Mouse (Mus musculus) kidney, embryonic 15.5 days (tissue): ENCODE data around the gene Atg9b. TPM values are rescaled to one million over a fixed set of nuclear protein-coding genes. Genes with fewer than 3 reads are reported as not detected.

ENCODE experiments used
- ATAC-seq: fragments of 200-750 bp; cut with Nextera tagmentation; replicated peaks from 2 replicates; pipeline ENCODE4 v1.8.0; 2017; ENCODE audit warnings: moderate TSS enrichment; ENCODE audit not compliant: low FRiP score
- H3K27ac ChIP-seq: fragments of 300-500 bp; sonication (generic); 2 replicates; pipeline ENCODE4 v1.5.1; 2015; ENCODE audit warnings: mild to moderate bottlenecking, inconsistent platforms
- H3K27me3 ChIP-seq: fragments of 300-500 bp; sonication (generic); 2 replicates; pipeline ENCODE4 v1.6.1; 2015; ENCODE audit warnings: inconsistent platforms
- H3K36me3 ChIP-seq: fragments of 300-500 bp; sonication (generic); 2 replicates; pipeline ENCODE4 v1.6.1; 2015; ENCODE audit warnings: inconsistent platforms
- H3K4me1 ChIP-seq: fragments of 300-500 bp; sonication (generic); 2 replicates; pipeline ENCODE4 v1.6.1; 2015; ENCODE audit warnings: inconsistent platforms
- H3K4me2 ChIP-seq: fragments of 300-500 bp; sonication (generic); 2 replicates; pipeline ENCODE4 v1.6.1; 2015; ENCODE audit warnings: moderate library complexity, mild to moderate bottlenecking, inconsistent platforms
- H3K4me3 ChIP-seq: fragments of 300-500 bp; sonication (generic); replicated peaks from 2 replicates; pipeline ENCODE4 v1.5.1; 2015; ENCODE audit warnings: mild to moderate bottlenecking, inconsistent platforms
- H3K9ac ChIP-seq: fragments of 300-500 bp; sonication (generic); 2 replicates; pipeline ENCODE4 v1.6.1; 2015; ENCODE audit warnings: mild to moderate bottlenecking, inconsistent platforms
- H3K9me3 ChIP-seq: fragments of 300-500 bp; sonication (generic); replicated peaks from 2 replicates; pipeline ENCODE4 v1.6.1; 2016; ENCODE audit warnings: inconsistent platforms
- WGBS: fragments of 180-500 bp; shearing (Covaris S2); methylation state at CpG from one replicate; pipeline ENCODE4 v1.1.7; 2015; ENCODE audit warnings: mixed read lengths; 5-methylcytosine and 5-hydroxymethylcytosine counted together
- polyA plus RNA-seq: library from polyadenylated mRNA; unstranded; fragments of >200 nt; fragmentation: Nextera tagmentation; extraction: Ambion mirVana; gene quantifications from 2 replicates; pipeline ENCODE4 v1.2.1, GENCODE M21; 2015

Gene Atg9b
- polyA plus RNA-seq: 0.82 and 1.1 TPM in 2 replicates

- no peak within 1 kb of the TSS for H3K4me2 ChIP-seq
- H3K4me1 ChIP-seq: peaks cover 49% of the 10 kb centered on the region
- no peaks in the 10 kb centered on the region for H3K9me3 ChIP-seq
- peaks cover 19% of the 10 kb centered on the region for H3K27me3 ChIP-seq
- 86% methylated on average over 7 of the region's 7 CpGs for WGBS
- H3K27ac ChIP-seq: no peak within 1 kb of the TSS
- H3K36me3 ChIP-seq: no peaks in the 10 kb centered on the region
- H3K9ac ChIP-seq: no peak within 1 kb of the TSS
- ATAC-seq: no peak
- no peak within 1 kb of the TSS for H3K4me3 ChIP-seq
Measured at GRCm38 (mm10) chr5:24391864-24392263, at the start of gene Atg9b. TSS of gene Atg9b (minus strand) at chr5:24392143.

- Histone ChIP-seq H3K4me2 (no peak overlapping the region), H3K4me1 (peaks cover 22% of the 10 kb centered on the region), H3K36me3 (peaks cover 77% of the 10 kb centered on the region), H3K27ac (no peak overlapping the region), H3K9me3 (no peaks in the 10 kb centered on the region), H3K4me3 (no peak overlapping the region), H3K9ac (no peak overlapping the region), H3K27me3 (no peaks in the 10 kb centered on the region)
- ATAC-seq: no peak
- WGBS: 96% methylated on average over 8 of the region's 8 CpGs
Measured at GRCm38 (mm10) chr5:24441187-24441586, 49.2 kb upstream of the Atg9b start.

- no peaks in the 10 kb centered on the region for H3K9me3 ChIP-seq
- no peak overlapping the region for H3K4me3 ChIP-seq
- H3K36me3 ChIP-seq: peaks cover 100% of the 10 kb centered on the region
- H3K4me1 ChIP-seq: peaks cover 7% of the 10 kb centered on the region
- no peak overlapping the region for H3K9ac ChIP-seq
- ATAC-seq: no peak
- no peaks in the 10 kb centered on the region for H3K27me3 ChIP-seq
- H3K27ac ChIP-seq: no peak overlapping the region
- H3K4me2 ChIP-seq: no peak overlapping the region
- WGBS: 87% methylated on average over 8 of the region's 8 CpGs
Measured at GRCm38 (mm10) chr5:24433993-24434392, 42.0 kb upstream of the Atg9b start.

- 20% methylated on average over 9 of the region's 9 CpGs for WGBS
- Histone ChIP-seq H3K27me3 (no peaks in the 10 kb centered on the region), H3K4me3 (peak overlapping the region; percentile 78), H3K36me3 (peaks cover 46% of the 10 kb centered on the region), H3K4me2 (peak overlapping the region; percentile 87), H3K27ac (peak overlapping the region; percentile 79), H3K9ac (peak overlapping the region; percentile 8; the same call in 1 of the 2 replicates), H3K9me3 (no peaks in the 10 kb centered on the region), H3K4me1 (peaks cover 54% of the 10 kb centered on the region)
- ATAC-seq: no peak
Measured at GRCm38 (mm10) chr5:24428596-24428995, 36.7 kb upstream of the Atg9b start.

GRCm38 (mm10) chr5:24427981-24428402 lies 36.0 kb upstream of the Atg9b start:
- peaks cover 40% of the 10 kb centered on the region for H3K36me3 ChIP-seq
- WGBS: 11% methylated on average over 15 of the region's 15 CpGs
- peak overlapping the region; percentile 79 for H3K27ac ChIP-seq
- peak; percentile 10 for ATAC-seq
- no peaks in the 10 kb centered on the region for H3K27me3 ChIP-seq
- peaks cover 55% of the 10 kb centered on the region for H3K4me1 ChIP-seq
- peak overlapping the region; percentile 8; the same call in 1 of the 2 replicates for H3K9ac ChIP-seq
- H3K9me3 ChIP-seq: no peaks in the 10 kb centered on the region
- peak overlapping the region; percentile 87 for H3K4me2 ChIP-seq
- peak overlapping the region; percentile 78 for H3K4me3 ChIP-seq

GRCm38 (mm10) chr5:24427285-24427633 lies 35.3 kb upstream of the Atg9b start:
- Histone ChIP-seq H3K9me3 (no peaks in the 10 kb centered on the region), H3K4me1 (peaks cover 63% of the 10 kb centered on the region), H3K27ac (peak overlapping the region; percentile 79), H3K4me3 (peak overlapping the region; percentile 78; the same call in 1 of the 2 replicates), H3K27me3 (no peaks in the 10 kb centered on the region), H3K4me2 (peak overlapping the region; percentile 87), H3K36me3 (peaks cover 32% of the 10 kb centered on the region), H3K9ac (0 out of 2 replicates have a peak overlapping the region, but pooled peaks have one; percentile 10)
- no peak for ATAC-seq
- WGBS: 21% methylated on average over 12 of the region's 12 CpGs

- Histone ChIP-seq H3K4me1 (peaks cover 65% of the 10 kb centered on the region), H3K9me3 (no peaks in the 10 kb centered on the region), H3K27me3 (no peaks in the 10 kb centered on the region), H3K9ac (peak overlapping the region; percentile 72; the same call in 1 of the 2 replicates), H3K4me2 (peak overlapping the region; percentile 87), H3K36me3 (peaks cover 27% of the 10 kb centered on the region), H3K27ac (peak overlapping the region; percentile 96; the same call in 1 of the 2 replicates), H3K4me3 (peak overlapping the region; percentile 78)
- no peak for ATAC-seq
- WGBS: 16% methylated on average over 9 of the region's 9 CpGs
Measured at GRCm38 (mm10) chr5:24426556-24427284, 34.8 kb upstream of the Atg9b start.

- ATAC-seq: no peak
- peak overlapping the region; percentile 72 for H3K9ac ChIP-seq
- WGBS: under 1% methylated on average over 10 of the region's 10 CpGs
- H3K27me3 ChIP-seq: no peaks in the 10 kb centered on the region
- peak overlapping the region; percentile 87 for H3K4me2 ChIP-seq
- H3K4me1 ChIP-seq: peaks cover 65% of the 10 kb centered on the region
- peak overlapping the region; percentile 78 for H3K4me3 ChIP-seq
- H3K27ac ChIP-seq: peak overlapping the region; percentile 96
- H3K36me3 ChIP-seq: peaks cover 27% of the 10 kb centered on the region
- H3K9me3 ChIP-seq: no peaks in the 10 kb centered on the region
Measured at GRCm38 (mm10) chr5:24426037-24426432, 34.1 kb upstream of the Atg9b start.

- peak overlapping the region; percentile 96 for H3K27ac ChIP-seq
- peak overlapping the region; percentile 72 for H3K9ac ChIP-seq
- H3K27me3 ChIP-seq: no peaks in the 10 kb centered on the region
- peaks cover 65% of the 10 kb centered on the region for H3K4me1 ChIP-seq
- H3K4me3 ChIP-seq: peak overlapping the region; percentile 78
- no peaks in the 10 kb centered on the region for H3K9me3 ChIP-seq
- no peak; the same call in 1 of the 2 replicates for ATAC-seq
- WGBS: under 1% methylated on average over 27 of the region's 30 CpGs
- peaks cover 27% of the 10 kb centered on the region for H3K36me3 ChIP-seq
- H3K4me2 ChIP-seq: peak overlapping the region; percentile 87
Measured at GRCm38 (mm10) chr5:24425421-24426036, 33.6 kb upstream of the Atg9b start.

GRCm38 (mm10) chr5:24424861-24425411 lies 33.0 kb upstream of the Atg9b start:
- H3K36me3 ChIP-seq: peaks cover 25% of the 10 kb centered on the region
- H3K4me1 ChIP-seq: peaks cover 65% of the 10 kb centered on the region
- H3K9ac ChIP-seq: peak overlapping the region; percentile 72
- peak overlapping the region; percentile 78 for H3K4me3 ChIP-seq
- H3K9me3 ChIP-seq: no peaks in the 10 kb centered on the region
- H3K4me2 ChIP-seq: peak overlapping the region; percentile 87
- WGBS: under 1% methylated on average over 59 of the region's 60 CpGs
- peak; percentile 19; the same call in 1 of the 2 replicates for ATAC-seq
- peak overlapping the region; percentile 96 for H3K27ac ChIP-seq
- H3K27me3 ChIP-seq: no peaks in the 10 kb centered on the region

- 10% methylated on average over 21 of the region's 21 CpGs for WGBS
- Histone ChIP-seq H3K9ac (peak overlapping the region; percentile 72), H3K9me3 (no peaks in the 10 kb centered on the region), H3K4me1 (peaks cover 60% of the 10 kb centered on the region), H3K27me3 (no peaks in the 10 kb centered on the region), H3K36me3 (peaks cover 25% of the 10 kb centered on the region), H3K4me3 (peak overlapping the region; percentile 78), H3K27ac (peak overlapping the region; percentile 96), H3K4me2 (peak overlapping the region; percentile 87)
- ATAC-seq: no peak; the same call in none of the 2 replicates
Measured at GRCm38 (mm10) chr5:24424004-24424781, 32.2 kb upstream of the Atg9b start.
